Mouse (Mus musculus) liver, embryonic 13.5 days (tissue): ENCODE measurements around the gene Mrgprh. TPM values are rescaled to one million over a fixed set of nuclear protein-coding genes. Genes with fewer than 3 reads are reported as not detected.
A peak's percentile ranks its signal among the peaks of the same experiment; 100 is the strongest.

Experiments used
- ATAC-seq: fragments of 200-750 bp; cut with Nextera tagmentation; 2 replicates; pipeline ENCODE4 v1.8.0; 2017; ENCODE audit warnings: low read depth, mild to moderate bottlenecking, moderate number of reproducible peaks, moderate library complexity
- DNase-seq: peaks from one replicate; pipeline ENCODE4 v3.0.0; 2022
- H3K27ac ChIP-seq: fragments of 300-500 bp; sonication (generic); 2 replicates; pipeline ENCODE4 v1.5.1; 2015; ENCODE audit warnings: moderate library complexity, mild to moderate bottlenecking, inconsistent platforms
- H3K27me3 ChIP-seq: fragments of 300-500 bp; sonication (generic); 2 replicates; pipeline ENCODE4 v1.6.1; 2015; ENCODE audit warnings: mild to moderate bottlenecking, inconsistent platforms
- H3K36me3 ChIP-seq: fragments of 300-500 bp; sonication (generic); 2 replicates; pipeline ENCODE4 v1.6.1; 2015; ENCODE audit warnings: mild to moderate bottlenecking, inconsistent platforms
- H3K4me1 ChIP-seq: fragments of 300-500 bp; sonication (generic); replicated peaks from 2 replicates; pipeline ENCODE4 v1.6.1; 2015; ENCODE audit warnings: inconsistent platforms
- H3K4me2 ChIP-seq: fragments of 300-500 bp; sonication (generic); 2 replicates; pipeline ENCODE4 v1.6.1; 2015; ENCODE audit warnings: inconsistent platforms, mild to moderate bottlenecking, moderate library complexity
- H3K4me3 ChIP-seq: fragments of 300-500 bp; sonication (generic); replicated peaks from 2 replicates; pipeline ENCODE4 v1.5.1; 2015; ENCODE audit warnings: mild to moderate bottlenecking, inconsistent platforms
- H3K9ac ChIP-seq: fragments of 300-500 bp; sonication (generic); 2 replicates; pipeline ENCODE4 v1.6.1; 2015; ENCODE audit warnings: mild to moderate bottlenecking, inconsistent platforms
- H3K9me3 ChIP-seq: fragments of 300-500 bp; sonication (generic); replicated peaks from 2 replicates; pipeline ENCODE4 v1.6.1; 2016; ENCODE audit warnings: inconsistent platforms
- WGBS: fragments of 180-500 bp; shearing (Covaris S2); methylation state at CpG from one replicate; pipeline ENCODE4 v1.1.7; 2015; ENCODE audit not compliant: insufficient replicate concordance; 5-methylcytosine and 5-hydroxymethylcytosine counted together
- microRNA-seq: library from miRNA; unstranded; fragments of <30 nt; microRNA quantifications from one replicate; pipeline ENCODE4, GENCODE M21; 2016
- polyA plus RNA-seq: library from polyadenylated mRNA; unstranded; fragments of >200 nt; fragmentation: Nextera tagmentation; extraction: Ambion mirVana; gene quantifications from 2 replicates; pipeline ENCODE4 v1.2.1, GENCODE M21; 2015

The Mrgprh gene
- polyA plus RNA-seq, 1 experiment from 2014 or later, result not detected

- no peak overlapping the region for H3K4me2 ChIP-seq
- no peak overlapping the region for H3K9ac ChIP-seq
- no peak for DNase-seq
- H3K27me3 ChIP-seq, result no peaks in the 10 kb centered on the region
- ATAC-seq, result peak; percentile 43
- H3K9me3 ChIP-seq, result no peaks in the 10 kb centered on the region
- H3K4me3 ChIP-seq, result no peak overlapping the region
- peaks cover 68% of the 10 kb centered on the region for H3K36me3 ChIP-seq
- WGBS, result 73% methylated on average over 3 of the region's 3 CpGs
- H3K4me1 ChIP-seq, result peaks cover 8% of the 10 kb centered on the region; the same call in 1 of the 2 replicates
- H3K27ac ChIP-seq, result no peak overlapping the region
Measured at GRCm38 (mm10) chr17:12925001-12925400, 49.2 kb downstream of the Mrgprh start.

GRCm38 (mm10) chr17:12925703-12926180 lies 49.9 kb downstream of the Mrgprh start:
- 0 out of 2 replicates have a peak, but pooled peaks have one; percentile 18 for ATAC-seq
- H3K27ac ChIP-seq, result peak overlapping the region; percentile 21; the same call in 1 of the 2 replicates

More at GRCm38 (mm10) chr17:12925703-12926180, 49.9 kb downstream of the Mrgprh start:
- H3K9ac ChIP-seq, result no peak overlapping the region
- H3K4me2 ChIP-seq, result no peak overlapping the region
- peaks cover 8% of the 10 kb centered on the region; the same call in 1 of the 2 replicates for H3K4me1 ChIP-seq
- H3K36me3 ChIP-seq, result peaks cover 61% of the 10 kb centered on the region
- H3K27me3 ChIP-seq, result no peaks in the 10 kb centered on the region
- no peaks in the 10 kb centered on the region for H3K9me3 ChIP-seq
- no peak for DNase-seq
- no peak overlapping the region for H3K4me3 ChIP-seq
- WGBS, result 85% methylated on average over 8 of the region's 8 CpGs

Small RNA genes lying within 50 kb of the gene (microRNA-seq; reads per million reads assigned to microRNA genes)
- not detected for gene Gm24085

Other genes with a start within 250 kb of the Mrgprh start
- not detected in 2 replicates for gene Slc22a1, start 200.2 kb upstream of the Mrgprh start, polyA plus RNA-seq
- 13.8 and 17.4 TPM in 2 replicates for gene Igf2r, start 106.4 kb upstream of the Mrgprh start, polyA plus RNA-seq
- 0.22 TPM in 1 of 2 replicates, not detected in the other for gene Mas1, start 7.9 kb upstream of the Mrgprh start, polyA plus RNA-seq
- 0.40 and 0.66 TPM in 2 replicates for gene Pnldc1, start 34.2 kb downstream of the Mrgprh start, polyA plus RNA-seq
- gene Tcp1, start 39.7 kb downstream of the Mrgprh start, polyA plus RNA-seq, result 346 and 426 TPM in 2 replicates
- 184 and 197 TPM in 2 replicates for gene Mrpl18, start 40.3 kb downstream of the Mrgprh start, polyA plus RNA-seq
- 1.9 and 2.6 TPM in 2 replicates for gene Acat3, start 64.6 kb downstream of the Mrgprh start, polyA plus RNA-seq
- 87.7 and 104 TPM in 2 replicates for gene Acat2, start 84.7 kb downstream of the Mrgprh start, polyA plus RNA-seq
- gene Wtap, start 118.1 kb downstream of the Mrgprh start, polyA plus RNA-seq, result 63.4 and 69.1 TPM in 2 replicates
- 146 and 149 TPM in 2 replicates for gene Sod2, start 130.8 kb downstream of the Mrgprh start, polyA plus RNA-seq
- gene Gpr31b, start 176.3 kb downstream of the Mrgprh start, polyA plus RNA-seq, result not detected in 2 replicates
- gene Tcp10b, start 185.1 kb downstream of the Mrgprh start, polyA plus RNA-seq, result not detected in 2 replicates